Mouse (Mus musculus): ENCODE data around the gene Mtx3.
"Not testable (repeated sequence)": the region's sequence is repeated elsewhere in the genome, so short reads cannot be mapped to it uniquely, and the experiment has no call there.

The Mtx3 gene

DNA sequence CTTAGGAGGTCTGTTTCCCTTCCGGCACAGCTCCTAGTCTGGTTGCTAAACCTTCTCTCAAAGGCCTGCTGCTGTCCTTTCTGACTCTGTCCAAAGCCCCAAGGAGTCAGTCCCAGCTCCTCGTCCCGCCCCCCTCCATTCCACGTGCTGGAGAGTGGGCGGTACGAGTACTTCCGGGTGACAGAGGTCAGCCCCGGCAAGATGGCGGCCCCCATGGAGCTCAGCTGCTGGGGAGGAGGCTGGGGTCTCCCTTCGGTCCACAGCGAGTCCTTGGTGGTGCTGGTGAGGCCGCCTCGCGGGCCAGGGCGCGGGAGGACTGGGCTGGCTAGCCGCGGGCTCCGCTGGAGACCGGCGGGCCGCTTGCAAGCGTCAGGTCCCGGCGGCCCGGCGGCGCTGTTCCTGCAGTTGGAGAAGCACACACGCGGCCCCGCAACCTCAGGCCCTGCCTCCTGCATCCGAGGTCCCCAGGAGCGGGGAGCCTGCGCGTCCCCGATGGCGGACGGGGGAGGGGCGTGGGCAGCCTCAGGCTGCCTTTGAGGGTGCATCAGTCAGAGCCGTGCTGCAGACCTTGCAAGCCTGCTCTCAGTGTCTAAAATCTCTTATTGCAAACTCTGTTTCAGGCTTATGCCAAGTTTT lies at the start of gene Mtx3:
Mtx3 (plus strand) TSS at position 175 of the 636 bp plus-strand sequence.
- peak; percentile 78 to 85 for DNase-seq

- DNase-seq = no peak
Measured at GRCm38 (mm10) chr13:92798830-92799229, 45.7 kb upstream of the Mtx3 start.

DNA sequence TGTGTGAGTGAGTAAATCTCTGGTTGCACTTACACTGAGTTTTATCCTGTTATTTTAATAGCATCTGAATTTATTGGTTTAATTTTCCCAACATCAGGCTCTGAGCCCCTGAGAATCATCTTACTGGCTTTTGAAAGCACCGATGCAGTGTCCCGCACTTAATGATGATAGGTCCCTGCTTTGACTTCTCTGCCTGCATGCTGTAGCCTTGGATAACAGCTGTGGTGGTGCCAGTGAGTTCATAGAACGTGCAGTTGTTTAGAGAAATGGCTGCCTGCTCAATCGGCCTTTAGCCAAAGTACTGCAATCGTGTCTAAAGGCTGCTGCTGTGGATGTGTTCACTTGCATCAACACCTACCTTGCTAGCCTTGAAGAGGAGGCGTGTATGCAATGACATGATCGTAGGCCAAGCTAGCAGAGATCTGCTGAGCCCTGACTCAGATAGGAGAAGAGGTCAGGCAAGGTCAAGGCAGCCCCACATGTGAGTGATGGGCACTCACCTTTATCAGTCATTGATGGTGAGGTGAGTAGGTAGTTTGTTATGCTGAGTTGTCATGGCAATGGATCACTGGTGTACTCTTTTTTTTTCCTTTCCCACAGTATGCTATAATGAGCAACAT lies 45.1 kb upstream of the Mtx3 start:
- no peak for DNase-seq

GRCm38 (mm10) chr13:92806785-92807184 lies 37.8 kb upstream of the Mtx3 start:
- DNase-seq = no peak

DNA sequence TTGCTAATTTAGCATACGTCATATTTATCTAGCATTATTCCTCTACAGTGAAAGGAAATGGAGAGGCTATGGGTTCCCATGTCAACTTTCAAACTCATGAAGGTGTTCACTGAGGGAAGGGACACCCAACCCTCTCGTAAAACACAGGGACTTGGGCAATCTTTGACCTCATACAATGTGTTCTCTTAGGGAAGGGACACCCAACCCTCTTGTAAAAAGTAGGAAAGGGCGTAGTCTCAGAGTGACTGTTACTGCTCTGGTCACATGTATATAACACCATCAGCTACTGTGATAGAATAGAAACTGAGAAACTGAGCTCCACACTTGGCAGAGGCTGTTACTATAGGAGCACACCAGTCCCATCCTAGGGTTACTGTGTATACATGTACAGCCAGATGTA lies 36.7 kb upstream of the Mtx3 start:
- no peak for DNase-seq

- DNase-seq = not testable (repeated sequence)
Measured at GRCm38 (mm10) chr13:92810592-92810991, 34.0 kb upstream of the Mtx3 start.

GRCm38 (mm10) chr13:92816329-92816728 lies 28.2 kb upstream of the Mtx3 start:
- DNase-seq = no peak

DNA sequence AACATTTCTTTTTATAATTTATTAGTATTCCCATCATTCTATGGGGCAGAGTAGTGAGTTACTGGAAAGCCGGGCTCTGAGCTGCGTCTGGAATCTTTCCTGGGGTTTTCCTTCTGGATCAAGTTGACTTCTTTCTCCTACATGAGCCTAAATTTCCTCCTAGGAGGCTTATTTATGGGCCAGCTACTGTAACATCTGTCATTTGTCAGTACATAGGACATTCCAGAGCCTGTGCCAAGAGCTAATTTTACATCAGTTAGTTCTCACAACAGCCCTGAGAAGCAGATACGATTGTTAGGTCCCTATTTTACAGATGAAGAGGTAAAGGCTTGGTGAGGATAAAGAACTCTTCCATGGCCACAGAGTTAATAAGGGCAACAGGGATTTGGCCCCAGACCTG lies 27.2 kb upstream of the Mtx3 start:
- DNase-seq = no peak

- DNase-seq = no peak
Measured at GRCm38 (mm10) chr13:92828820-92829219, 15.7 kb upstream of the Mtx3 start.

DNA sequence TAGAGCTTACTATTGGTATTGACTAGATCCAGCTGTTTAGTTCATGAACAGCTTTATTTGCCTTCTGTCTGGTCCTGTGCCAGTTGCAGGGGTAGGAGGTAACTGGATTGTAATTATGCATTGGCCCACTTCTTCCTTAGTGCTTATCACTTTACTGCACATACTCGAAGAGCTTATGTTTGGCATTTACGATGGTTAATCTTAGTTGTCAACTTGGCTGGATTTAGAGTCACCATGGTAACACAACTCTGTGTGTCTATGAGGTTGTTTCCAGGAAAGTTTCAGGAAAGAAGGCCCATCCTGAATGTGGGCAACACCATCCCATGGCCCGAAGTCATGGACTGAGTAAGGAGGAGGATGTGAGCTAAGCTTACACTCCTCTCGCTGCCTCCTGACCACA lies 11.4 kb upstream of the Mtx3 start:
- DNase-seq = no peak

DNA sequence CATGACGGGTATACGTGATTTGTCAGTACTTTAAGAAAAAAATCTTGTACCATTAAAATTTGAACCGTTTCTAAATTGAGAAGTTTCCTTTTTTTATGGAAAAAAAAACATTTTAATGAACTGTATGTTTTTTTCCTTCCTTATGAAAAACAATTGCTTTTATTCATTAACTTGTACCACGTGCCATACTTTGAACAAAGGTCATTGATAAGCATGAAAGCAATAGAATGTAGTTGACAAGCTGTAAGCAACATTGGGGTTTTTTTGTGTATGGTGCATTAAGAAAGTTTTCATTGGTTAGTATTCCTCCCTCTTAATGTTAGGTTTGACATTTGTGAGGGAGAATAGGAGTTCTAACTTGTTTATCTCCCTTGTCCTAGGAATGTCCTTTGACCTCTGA lies 1.9 kb downstream of the Mtx3 start:
- no peak for DNase-seq

DNA sequence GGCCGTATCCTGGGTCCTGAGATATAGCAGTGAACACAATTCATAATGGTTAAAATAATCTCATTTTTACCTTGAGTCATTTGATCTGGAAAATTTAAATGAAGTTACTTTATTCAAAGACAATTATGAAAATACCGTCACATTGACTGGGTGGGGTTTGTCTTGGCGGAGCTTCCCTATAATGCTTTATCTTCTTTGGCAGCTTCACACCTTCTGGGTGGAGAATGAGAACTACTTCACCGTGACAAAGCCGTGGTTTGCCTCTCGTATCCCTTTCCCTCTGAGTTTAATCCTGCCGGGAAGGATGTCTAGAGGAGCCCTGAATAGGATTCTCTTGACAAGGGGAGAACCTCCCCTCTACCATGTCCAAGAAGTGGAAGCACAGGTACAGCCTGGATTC lies 2.8 kb downstream of the Mtx3 start:
- DNase-seq = no peak

GRCm38 (mm10) chr13:92848002-92848401 lies 3.4 kb downstream of the Mtx3 start:
- DNase-seq = no peak

DNA sequence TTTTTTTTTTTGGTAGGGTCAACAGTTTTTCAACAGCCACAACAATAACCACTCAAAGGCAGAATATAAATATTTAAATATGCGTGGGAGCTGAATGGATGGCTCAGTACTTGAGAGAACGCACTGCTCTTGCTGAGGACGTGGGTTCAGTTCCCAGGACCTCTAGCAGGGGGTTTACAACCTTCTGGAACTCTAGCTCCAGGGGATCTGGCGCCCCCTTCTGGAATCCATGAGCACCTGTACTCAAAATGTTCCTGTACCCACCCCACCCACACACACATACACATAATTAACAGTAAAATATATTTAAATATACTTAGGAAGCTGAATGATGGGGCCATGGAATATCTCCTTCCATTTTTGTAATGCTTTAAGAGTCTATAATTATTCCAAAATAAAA lies 11.3 kb downstream of the Mtx3 start:
- DNase-seq = no peak

GRCm38 (mm10) chr13:92858808-92859207 lies 14.2 kb downstream of the Mtx3 start:
- DNase-seq = no peak

GRCm38 (mm10) chr13:92859959-92860358 lies 15.4 kb downstream of the Mtx3 start:
- no peak for DNase-seq

DNA sequence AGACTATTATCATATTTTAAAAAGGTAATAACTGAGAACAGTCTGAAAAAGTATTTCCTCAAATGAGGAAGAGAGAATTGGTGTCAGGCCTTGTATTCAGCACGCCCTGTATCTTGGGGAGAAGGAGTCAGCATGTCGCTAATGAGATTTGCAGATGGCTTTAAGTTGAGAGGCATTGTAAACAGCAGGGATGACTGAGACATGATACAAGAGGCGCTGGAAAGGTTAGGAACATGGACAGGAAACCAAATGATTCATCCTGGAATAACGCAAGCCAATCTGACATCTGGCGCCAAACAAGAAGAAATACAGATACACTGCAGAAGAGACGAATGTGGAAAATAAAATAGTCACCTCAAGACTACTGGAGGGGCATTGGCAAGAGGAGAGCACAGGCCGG lies 20.8 kb downstream of the Mtx3 start:
- no peak for DNase-seq

- no peak for DNase-seq
Measured at GRCm38 (mm10) chr13:92866680-92867079, 22.1 kb downstream of the Mtx3 start.

DNA sequence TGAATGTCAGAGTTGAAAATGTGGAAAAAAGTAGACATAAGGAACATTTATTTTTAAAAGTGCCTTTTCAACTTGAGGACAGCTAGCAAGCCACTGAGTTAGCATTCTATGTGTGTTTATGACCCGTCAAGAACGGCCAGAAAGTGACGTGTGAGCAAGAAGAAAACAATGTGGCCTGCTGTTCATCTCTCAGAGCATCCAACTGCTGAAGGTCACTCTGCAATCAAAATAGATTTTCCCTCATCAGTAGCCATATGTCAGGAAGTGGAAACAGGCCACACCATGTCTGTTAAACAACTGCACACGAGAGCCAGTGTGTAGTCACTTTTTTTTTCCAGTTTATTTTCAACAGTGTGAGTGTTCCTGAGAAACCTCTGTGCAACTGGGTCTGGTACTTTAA lies 35.0 kb downstream of the Mtx3 start:
- no peak for DNase-seq

DNA sequence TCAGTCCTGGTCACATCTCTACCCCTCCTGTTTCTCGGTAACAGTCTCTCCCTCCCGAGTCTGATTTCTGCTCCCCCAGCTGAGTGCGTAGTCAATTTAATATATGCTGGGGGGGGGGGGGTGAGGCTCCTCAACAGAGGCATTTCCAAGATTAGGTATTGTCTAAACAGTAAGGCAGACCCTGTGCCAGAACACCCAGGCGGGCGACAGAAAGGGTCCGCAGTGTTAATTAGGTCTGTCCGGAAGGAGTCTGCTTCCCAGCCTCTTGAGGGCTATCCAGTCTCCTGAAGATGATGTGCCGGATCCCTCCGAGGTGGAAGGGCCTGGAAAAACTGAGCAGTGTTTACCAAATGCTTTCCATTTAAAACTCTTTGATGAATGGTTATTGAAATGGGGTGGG lies 35.4 kb downstream of the Mtx3 start:
- DNase-seq = no peak

- no peak for DNase-seq
Measured at GRCm38 (mm10) chr13:92880589-92880988, 36.0 kb downstream of the Mtx3 start.

- DNase-seq = no peak
Measured at GRCm38 (mm10) chr13:92882271-92882985, 37.9 kb downstream of the Mtx3 start.

- no peak for DNase-seq
Measured at GRCm38 (mm10) chr13:92882986-92883720, 38.6 kb downstream of the Mtx3 start.

GRCm38 (mm10) chr13:92884206-92884605 lies 39.6 kb downstream of the Mtx3 start:
- no peak for DNase-seq
